Mouse (Mus musculus) limb, embryonic 10.5 days (tissue): ENCODE results near the gene Dpf3. TPM values are rescaled to one million over a fixed set of nuclear protein-coding genes. Genes with fewer than 3 reads are reported as not detected.

Experiments
- DNase-seq: peaks from one replicate; pipeline ENCODE4 v3.0.0-alpha.2; 2017; ENCODE audit warnings: low spot score
- H3K27ac ChIP-seq: fragments of 300-500 bp; sonication (generic); 2 replicates; pipeline ENCODE4 v1.5.1; 2016; ENCODE audit warnings: mild to moderate bottlenecking
- H3K27me3 ChIP-seq: fragments of 300-500 bp; sonication (generic); 2 replicates; pipeline ENCODE4 v1.6.1; 2016; ENCODE audit warnings: low read depth, mild to moderate bottlenecking; ENCODE audit not compliant: poor library complexity, severe bottlenecking
- H3K36me3 ChIP-seq: fragments of 300-500 bp; sonication (generic); 2 replicates; pipeline ENCODE4 v1.6.1; 2016; ENCODE audit warnings: mild to moderate bottlenecking, moderate library complexity
- H3K4me1 ChIP-seq: fragments of 300-500 bp; sonication (generic); 2 replicates; pipeline ENCODE4 v1.6.1; 2016
- H3K4me3 ChIP-seq: fragments of 300-500 bp; sonication (generic); 2 replicates; pipeline ENCODE4 v1.5.1; 2016; ENCODE audit warnings: mild to moderate bottlenecking, moderate library complexity
- H3K9me3 ChIP-seq: fragments of 300-500 bp; sonication (generic); replicated peaks from 2 replicates; pipeline ENCODE4 v1.6.1; 2016; ENCODE audit warnings: mild to moderate bottlenecking
- WGBS: fragments of 180-500 bp; shearing (Covaris S2); methylation state at CpG from one replicate; pipeline ENCODE4 v1.1.7; 2016; 5-methylcytosine and 5-hydroxymethylcytosine counted together
- polyA plus RNA-seq: library from polyadenylated mRNA; unstranded; fragments of >200 nt; fragmentation: Nextera tagmentation; extraction: Ambion mirVana; gene quantifications from 2 replicates; pipeline ENCODE4 v1.2.1, GENCODE M21; 2016

Gene Dpf3
- polyA plus RNA-seq, 1 experiment from 2014 or later: 2.6 TPM

DNA sequence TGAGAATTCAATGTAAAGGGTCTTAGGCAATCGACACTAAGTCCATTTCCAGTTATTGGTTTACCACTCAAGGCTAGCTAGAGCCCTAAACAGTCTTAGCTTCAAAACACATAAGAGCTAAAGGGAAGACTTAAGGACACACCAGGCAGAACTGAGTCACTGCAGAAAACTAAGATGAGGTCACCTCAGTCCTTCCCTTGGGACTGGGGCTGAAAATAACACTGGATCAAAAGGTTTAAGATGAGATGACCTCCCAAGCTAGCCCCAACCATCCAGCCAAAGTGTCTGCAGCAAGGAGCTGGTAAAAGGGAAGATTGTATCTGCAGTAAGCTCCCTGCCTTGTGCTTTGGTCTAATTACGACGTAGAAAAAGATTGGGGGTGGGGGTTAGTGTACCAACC lies 216.3 kb downstream of the Dpf3 start:
- Histone ChIP-seq H3K27me3 (no peaks in the 10 kb centered on the region), H3K36me3 (no peaks in the 10 kb centered on the region), H3K27ac (no peak overlapping the region), H3K4me1 (no peaks in the 10 kb centered on the region; the same call in 1 of the 2 replicates), H3K4me3 (no peak overlapping the region), H3K9me3 (no peaks in the 10 kb centered on the region)
- WGBS: 93% methylated on average over 3 of the region's 3 CpGs
- DNase-seq: no peak

DNA sequence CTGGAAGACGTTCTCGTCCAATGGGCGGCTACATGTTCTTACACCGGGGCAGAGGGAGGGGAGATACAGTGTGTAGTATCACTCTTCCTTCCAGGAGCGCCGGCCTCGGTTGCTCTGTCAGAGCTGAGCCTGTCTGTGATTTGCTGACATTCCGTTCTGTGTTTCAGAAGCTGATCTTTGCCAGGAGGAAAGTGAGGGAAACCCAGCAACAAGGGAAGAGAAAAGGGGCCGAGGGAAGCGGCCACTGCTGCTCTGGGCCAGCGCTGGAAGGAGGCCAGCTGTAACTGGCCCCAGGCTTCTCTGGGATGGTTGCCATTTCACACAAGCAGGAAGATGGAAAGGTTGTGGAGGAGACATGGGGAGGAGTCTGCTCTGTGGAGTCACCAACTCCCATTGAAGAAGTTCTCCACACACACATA lies 219.0 kb downstream of the Dpf3 start:
- DNase-seq: no peak
- 85% methylated on average over 11 of the region's 11 CpGs for WGBS

DNA sequence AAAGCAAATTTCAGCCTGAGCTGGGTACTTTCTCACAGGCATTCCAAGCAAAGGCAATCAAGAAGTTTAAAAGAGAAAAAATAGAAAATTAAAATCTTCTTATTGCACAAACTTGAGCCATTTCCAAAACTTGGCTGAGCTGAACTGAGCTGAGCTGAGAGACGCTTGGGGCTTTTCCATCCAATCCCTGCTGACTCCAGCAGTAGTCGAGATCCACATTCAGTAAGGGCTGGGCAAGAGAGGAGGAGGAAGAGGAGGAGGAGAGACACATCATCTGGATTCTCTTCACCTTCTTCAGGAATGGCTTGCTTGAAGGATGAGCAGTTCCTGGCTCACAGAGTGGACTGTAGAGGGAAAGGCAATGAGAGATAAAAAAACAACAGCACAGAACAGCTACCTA lies 227.0 kb downstream of the Dpf3 start:
- Histone ChIP-seq H3K4me3 (no peak overlapping the region), H3K4me1 (no peaks in the 10 kb centered on the region), H3K36me3 (no peaks in the 10 kb centered on the region), H3K27ac (no peak overlapping the region), H3K27me3 (no peaks in the 10 kb centered on the region), H3K9me3 (no peaks in the 10 kb centered on the region)
- DNase-seq: no peak
- WGBS: 78% methylated on average over 2 of the region's 2 CpGs

More for the DNA sequence above, 219.0 kb downstream of the Dpf3 start:
- Histone ChIP-seq H3K27me3 (no peaks in the 10 kb centered on the region), H3K36me3 (no peaks in the 10 kb centered on the region), H3K4me1 (no peaks in the 10 kb centered on the region; the same call in 1 of the 2 replicates), H3K27ac (no peak overlapping the region), H3K9me3 (no peaks in the 10 kb centered on the region), H3K4me3 (no peak overlapping the region)

DNA sequence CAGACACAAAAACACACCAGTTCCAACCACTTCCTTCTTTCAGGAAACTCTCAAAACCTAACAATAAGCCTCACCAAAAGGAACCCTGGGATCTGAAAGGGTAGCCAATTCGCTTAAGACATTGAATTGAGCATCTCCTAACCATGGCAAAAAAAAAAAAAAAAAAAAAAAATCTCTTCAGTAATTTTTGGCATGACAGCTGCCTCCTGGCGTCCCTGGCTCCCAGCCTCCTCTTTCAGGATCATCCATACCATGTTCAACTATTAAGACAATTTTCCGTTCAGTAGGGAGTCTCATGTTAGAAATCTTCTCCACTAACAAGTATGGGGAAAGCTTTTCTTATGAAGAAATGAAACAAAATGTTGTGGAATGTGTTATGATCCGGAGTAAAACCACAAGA lies 233.1 kb downstream of the Dpf3 start:
- no peak for DNase-seq
- no peaks in the 10 kb centered on the region for H3K9me3 ChIP-seq
- H3K4me1 ChIP-seq: no peaks in the 10 kb centered on the region
- no peaks in the 10 kb centered on the region for H3K27me3 ChIP-seq
- WGBS: 85% methylated on average over 4 of the region's 4 CpGs
- H3K27ac ChIP-seq: no peak overlapping the region
- H3K4me3 ChIP-seq: no peak overlapping the region
- H3K36me3 ChIP-seq: no peaks in the 10 kb centered on the region

DNA sequence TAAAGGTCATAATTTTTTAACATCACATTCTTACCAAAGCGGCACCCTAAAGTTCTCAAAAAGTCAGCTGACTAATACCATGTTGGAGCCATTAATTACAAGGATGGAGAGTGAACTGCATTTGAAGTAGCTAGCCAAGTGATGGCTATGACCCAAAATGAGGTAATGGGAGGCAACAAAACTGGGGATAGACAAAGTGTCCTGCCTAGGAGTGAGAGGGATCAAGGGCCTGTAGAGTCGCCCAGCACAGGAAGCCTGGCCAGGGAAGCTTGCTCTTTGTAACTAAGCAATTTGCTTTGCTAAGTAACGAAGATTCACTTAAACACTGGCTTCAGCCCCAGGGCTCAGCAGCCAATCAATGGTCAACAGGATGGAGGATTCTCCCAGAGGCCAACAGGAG lies 238.4 kb downstream of the Dpf3 start:
- H3K4me3 ChIP-seq: no peak overlapping the region
- H3K27ac ChIP-seq: no peak overlapping the region
- H3K9me3 ChIP-seq: no peaks in the 10 kb centered on the region
- WGBS: 81% methylated on average over 3 of the region's 3 CpGs
- no peaks in the 10 kb centered on the region for H3K36me3 ChIP-seq
- H3K27me3 ChIP-seq: no peaks in the 10 kb centered on the region
- H3K4me1 ChIP-seq: no peaks in the 10 kb centered on the region
- DNase-seq: no peak

DNA sequence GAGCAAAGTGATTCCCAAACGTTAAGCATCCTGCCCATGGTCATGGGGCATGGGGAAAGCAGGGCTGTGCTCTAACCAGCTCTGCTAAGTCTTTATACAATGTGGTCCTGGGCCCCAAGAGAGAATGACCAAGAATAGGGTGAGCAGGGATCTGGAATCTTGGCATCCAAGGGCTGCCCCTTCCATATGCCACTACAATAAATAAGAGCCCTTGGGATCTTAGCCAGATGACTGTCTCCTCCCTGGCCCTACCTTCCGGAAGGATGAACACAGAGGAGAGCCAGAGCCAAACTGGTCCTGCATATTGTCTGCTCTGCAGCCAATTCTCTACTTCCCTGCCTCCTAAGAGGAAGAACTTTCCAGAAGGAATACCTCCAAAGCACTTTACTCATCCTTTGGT lies 238.9 kb downstream of the Dpf3 start:
- H3K27ac ChIP-seq: no peak overlapping the region
- WGBS: 72% methylated on average over 2 of the region's 2 CpGs
- DNase-seq: no peak

DNA sequence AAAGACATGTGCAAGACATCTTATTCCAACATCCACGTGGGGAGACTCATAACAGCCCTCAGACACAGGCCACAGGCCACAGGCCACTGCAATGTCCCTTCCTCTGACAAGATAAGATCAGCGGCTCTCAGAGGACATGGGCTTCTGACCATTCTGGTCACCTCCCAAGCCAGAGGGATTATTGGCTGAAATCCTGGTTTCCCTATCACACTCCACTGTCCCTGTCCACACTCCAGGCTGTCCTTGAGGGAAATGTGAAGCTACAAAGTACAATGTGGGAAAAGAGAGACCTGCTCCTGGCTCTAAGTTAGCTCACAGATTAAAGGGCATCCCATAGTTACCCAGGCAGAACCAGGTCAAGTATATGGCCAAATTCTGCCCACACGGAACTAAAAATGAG lies 239.8 kb downstream of the Dpf3 start:
- Histone ChIP-seq H3K27me3 (no peaks in the 10 kb centered on the region), H3K4me1 (no peaks in the 10 kb centered on the region), H3K9me3 (no peaks in the 10 kb centered on the region), H3K4me3 (no peak overlapping the region), H3K36me3 (no peaks in the 10 kb centered on the region), H3K27ac (no peak overlapping the region)
- DNase-seq: no peak
- 84% methylated on average over 3 of the region's 3 CpGs for WGBS

More for the DNA sequence above, 238.9 kb downstream of the Dpf3 start:
- H3K4me3 ChIP-seq: no peak overlapping the region
- no peaks in the 10 kb centered on the region for H3K9me3 ChIP-seq
- no peaks in the 10 kb centered on the region for H3K36me3 ChIP-seq
- no peaks in the 10 kb centered on the region for H3K27me3 ChIP-seq
- H3K4me1 ChIP-seq: no peaks in the 10 kb centered on the region

DNA sequence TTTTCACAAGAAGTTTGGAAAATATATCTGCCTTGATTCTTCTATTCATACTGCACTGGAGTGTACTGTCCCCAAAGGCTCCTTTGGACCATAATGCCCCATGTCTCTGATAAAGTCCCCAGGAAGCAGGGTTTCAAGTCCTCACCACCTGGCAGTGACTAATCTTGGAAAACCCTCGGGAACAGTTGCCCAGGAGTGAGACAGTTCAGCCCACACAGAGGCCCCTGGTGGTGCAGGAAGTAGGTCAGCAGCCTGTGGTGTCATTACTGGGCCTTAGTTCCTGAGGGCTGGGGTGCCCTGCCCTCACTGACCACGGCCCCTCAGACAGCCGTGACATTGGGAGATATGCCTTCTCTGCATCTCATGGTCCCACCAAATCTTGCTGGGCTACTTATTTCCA lies 246.5 kb downstream of the Dpf3 start:
- no peaks in the 10 kb centered on the region for H3K27me3 ChIP-seq
- no peaks in the 10 kb centered on the region for H3K36me3 ChIP-seq
- no peak for DNase-seq
- no peak overlapping the region for H3K27ac ChIP-seq
- 0 out of 2 replicates have a peak, but pooled peaks cover 5% of the 10 kb centered on the region for H3K4me1 ChIP-seq
- no peaks in the 10 kb centered on the region for H3K9me3 ChIP-seq
- 71% methylated on average over 3 of the region's 3 CpGs for WGBS
- no peak overlapping the region for H3K4me3 ChIP-seq

DNA sequence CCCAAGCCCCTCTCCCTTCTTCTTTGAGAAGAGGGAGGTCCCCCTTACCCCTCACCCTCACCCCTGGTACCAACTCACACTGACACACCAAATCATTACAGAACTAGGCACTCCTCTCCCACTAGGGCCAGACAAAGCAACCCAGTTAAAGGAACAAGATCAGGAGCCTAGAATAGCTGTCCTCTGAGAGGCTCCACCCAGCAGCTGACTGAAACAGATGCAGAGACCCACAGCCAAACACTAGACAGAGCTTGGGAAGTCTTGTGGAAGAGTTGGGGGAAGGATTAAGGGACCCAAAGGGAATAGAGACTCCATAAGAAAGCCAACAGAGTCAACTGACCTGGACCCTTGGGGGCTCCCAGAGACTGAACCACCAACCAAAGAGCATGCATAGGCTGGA lies 246.9 kb downstream of the Dpf3 start:
- no peak overlapping the region for H3K4me3 ChIP-seq
- H3K27ac ChIP-seq: no peak overlapping the region
- H3K36me3 ChIP-seq: no peaks in the 10 kb centered on the region
- no peaks in the 10 kb centered on the region for H3K9me3 ChIP-seq
- H3K4me1 ChIP-seq: 0 out of 2 replicates have a peak, but pooled peaks cover 5% of the 10 kb centered on the region
- no peak for DNase-seq
- no peaks in the 10 kb centered on the region for H3K27me3 ChIP-seq

DNA sequence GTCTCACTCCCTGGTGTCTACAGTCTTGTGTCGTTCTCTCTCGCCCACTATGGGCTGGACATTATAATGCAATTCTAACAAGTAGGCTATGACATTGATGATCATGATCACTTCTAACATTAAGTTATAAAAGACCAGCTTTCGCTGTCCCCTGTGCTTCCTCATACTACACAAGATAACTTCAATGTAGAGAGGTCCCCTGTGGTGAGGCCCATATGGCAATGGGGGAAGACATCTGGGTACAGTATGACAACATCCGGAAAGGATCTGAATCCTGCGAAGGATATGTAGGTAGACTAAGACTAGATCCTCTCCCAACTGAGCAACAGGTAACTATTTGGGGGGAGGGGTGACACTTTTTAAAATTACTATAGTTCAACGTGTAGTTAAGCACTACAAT lies 251.7 kb downstream of the Dpf3 start:
- Histone ChIP-seq H3K36me3 (no peaks in the 10 kb centered on the region), H3K4me3 (no peak overlapping the region)
- WGBS: 94% methylated on average over 6 of the region's 6 CpGs

DNA sequence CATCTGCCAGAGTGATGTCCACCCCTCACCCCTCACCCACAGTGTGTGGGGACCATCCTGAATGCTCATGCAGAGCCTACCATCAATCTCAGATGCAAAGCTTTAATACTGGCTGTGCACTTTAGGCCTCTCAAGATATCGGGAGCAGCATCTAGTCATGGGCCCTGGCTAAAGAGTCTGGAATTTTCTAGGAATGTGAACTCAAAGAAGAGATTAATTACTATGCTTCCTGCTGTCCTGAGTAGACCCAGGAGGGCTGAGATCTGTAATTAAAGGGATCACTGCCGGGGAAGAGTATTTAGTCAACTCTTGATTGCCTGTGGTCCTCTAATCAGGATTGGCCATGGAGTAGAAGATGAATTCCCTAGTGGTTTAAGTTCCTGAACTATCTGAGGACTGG lies 252.5 kb downstream of the Dpf3 start:
- WGBS: 75% methylated on average over 2 of the region's 2 CpGs
- H3K9me3 ChIP-seq: no peaks in the 10 kb centered on the region
- H3K27ac ChIP-seq: no peak overlapping the region
- no peaks in the 10 kb centered on the region for H3K36me3 ChIP-seq
- DNase-seq: no peak
- H3K4me1 ChIP-seq: peaks cover 3% of the 10 kb centered on the region; the same call in 1 of the 2 replicates
- no peak overlapping the region for H3K4me3 ChIP-seq
- no peaks in the 10 kb centered on the region for H3K27me3 ChIP-seq

More for the DNA sequence above, 251.7 kb downstream of the Dpf3 start:
- Histone ChIP-seq H3K4me1 (peaks cover 3% of the 10 kb centered on the region; the same call in 1 of the 2 replicates), H3K27me3 (no peaks in the 10 kb centered on the region), H3K9me3 (no peaks in the 10 kb centered on the region), H3K27ac (no peak overlapping the region)
- DNase-seq: no peak

DNA sequence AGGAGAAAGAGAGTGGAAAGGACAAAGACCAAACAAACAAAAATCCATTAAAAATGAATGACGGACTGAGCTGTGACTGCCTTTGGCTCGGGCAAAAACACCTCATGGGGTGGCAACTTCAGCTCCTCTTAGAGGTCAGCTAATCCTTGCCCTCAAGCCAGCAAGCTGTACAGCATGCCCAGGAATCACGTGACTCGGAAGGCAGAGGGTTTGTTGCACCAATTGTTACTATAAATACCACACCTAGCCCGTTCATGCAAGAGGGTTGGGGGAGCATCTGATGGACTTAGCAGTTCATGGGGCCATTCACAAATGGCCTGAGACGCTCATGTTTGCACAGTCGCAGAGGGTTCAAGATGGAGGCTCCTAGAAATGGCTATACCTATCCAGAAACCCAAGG lies 253.9 kb downstream of the Dpf3 start:
- no peak overlapping the region for H3K27ac ChIP-seq
- H3K4me1 ChIP-seq: peaks cover 3% of the 10 kb centered on the region; the same call in 1 of the 2 replicates
- H3K27me3 ChIP-seq: no peaks in the 10 kb centered on the region
- no peak for DNase-seq
- no peaks in the 10 kb centered on the region for H3K36me3 ChIP-seq
- no peak overlapping the region for H3K4me3 ChIP-seq
- 77% methylated on average over 7 of the region's 7 CpGs for WGBS
- no peaks in the 10 kb centered on the region for H3K9me3 ChIP-seq

DNA sequence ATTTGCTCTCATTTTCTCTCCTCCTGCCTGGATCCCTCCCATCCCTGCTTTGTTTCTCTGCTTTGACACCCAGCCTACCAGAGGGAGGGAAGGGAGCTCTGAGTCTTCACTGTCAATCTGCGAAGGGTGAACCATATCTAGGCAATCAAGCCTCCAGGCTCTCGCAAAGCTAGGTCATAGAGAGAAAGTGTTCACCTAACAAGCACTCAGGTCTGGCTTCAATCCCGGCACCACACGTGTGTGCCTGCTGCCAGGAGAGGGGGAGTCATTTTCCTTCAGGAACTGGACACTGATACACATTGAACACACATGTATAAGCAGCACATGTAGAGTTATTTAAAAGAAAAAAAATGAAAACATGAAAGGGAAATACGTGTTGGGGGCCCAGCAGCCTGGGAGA lies 254.6 kb downstream of the Dpf3 start:
- 74% methylated on average over 5 of the region's 5 CpGs for WGBS
- Histone ChIP-seq H3K27me3 (no peaks in the 10 kb centered on the region), H3K27ac (no peak overlapping the region), H3K9me3 (no peaks in the 10 kb centered on the region), H3K36me3 (no peaks in the 10 kb centered on the region), H3K4me3 (no peak overlapping the region), H3K4me1 (peaks cover 3% of the 10 kb centered on the region; the same call in 1 of the 2 replicates)
- no peak for DNase-seq

DNA sequence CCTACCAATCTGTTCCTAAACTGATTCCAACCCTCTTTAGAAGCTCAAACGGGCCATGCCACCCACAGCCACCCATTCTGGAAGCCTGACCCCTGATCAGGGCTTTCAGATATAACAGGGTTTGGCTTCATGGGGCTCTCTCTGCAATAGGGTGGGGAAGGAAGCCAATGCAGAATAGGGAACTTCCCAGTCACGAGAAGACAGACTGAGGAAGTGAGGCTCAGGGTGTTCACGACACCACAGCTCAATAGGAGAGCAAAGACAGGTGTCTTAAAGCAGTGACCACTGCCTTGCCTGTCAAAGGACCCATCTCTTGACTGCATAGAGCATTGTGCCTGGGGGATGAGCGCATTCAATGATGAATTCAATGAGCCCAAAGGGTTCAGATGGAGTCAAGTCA lies 256.3 kb downstream of the Dpf3 start:
- Histone ChIP-seq H3K4me3 (no peak overlapping the region), H3K9me3 (no peaks in the 10 kb centered on the region), H3K4me1 (peaks cover 4% of the 10 kb centered on the region; the same call in 1 of the 2 replicates), H3K36me3 (no peaks in the 10 kb centered on the region), H3K27ac (no peak overlapping the region), H3K27me3 (no peaks in the 10 kb centered on the region)
- no peak for DNase-seq
- WGBS: 87% methylated on average over 4 of the region's 4 CpGs
